Mouse (Mus musculus): ENCODE measurements at regions not wholly inside any gene's neighbourhood (a gene's known extent, or its start where the extent isn't known, plus 50 kb on each side); places are given as distances from the start of the nearest gene placed in this dataset.

DNA sequence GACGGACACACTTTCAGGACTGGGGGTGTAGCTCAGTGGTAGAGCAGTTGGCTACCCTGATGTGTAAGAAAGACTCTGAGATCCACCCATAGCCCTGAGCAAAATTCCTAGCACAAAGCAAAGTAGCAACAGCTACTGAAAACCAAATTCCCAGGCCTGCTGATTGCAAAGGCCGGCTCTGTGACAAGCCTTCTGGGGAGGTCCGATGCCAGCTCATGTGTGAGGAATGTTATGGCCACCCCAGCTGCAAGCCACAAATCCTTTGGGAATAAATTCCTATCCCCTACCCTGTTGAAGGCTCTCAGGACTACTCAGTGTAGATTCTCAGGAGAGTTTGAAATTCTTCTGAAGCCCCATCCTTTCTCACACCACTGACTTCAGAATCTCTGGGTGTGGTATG is 186.7 kb upstream of the Bcor start:
- no peak for TF ChIP-seq CTCF (IDR thresholded peaks at IDR 0.05; ENCODE audit: borderline replicate concordance, control insufficient read depth, extremely low read depth, insufficient read depth, low read length, poor library complexity)
- TF ChIP-seq POLR2A (IDR thresholded peaks at IDR 0.05; ENCODE audit: control insufficient read depth, extremely low read depth, insufficient read depth, low read length, poor library complexity) = no peak
- H3K36me3 ChIP-seq (ENCODE audit: control insufficient read depth, insufficient read depth, low read length) = no peaks in the 10 kb centered on the region
- WGBS = 94% methylated on average over 3 of the region's 3 CpGs

GRCm38 (mm10) chrX:12348117-12348516 is 188.0 kb upstream of the Bcor start:
- TF ChIP-seq CTCF (IDR thresholded peaks at IDR 0.05; ENCODE audit: borderline replicate concordance, control insufficient read depth, extremely low read depth, insufficient read depth, low read length, poor library complexity) (no peak), POLR2A (IDR thresholded peaks at IDR 0.05; ENCODE audit: control insufficient read depth, extremely low read depth, insufficient read depth, low read length, poor library complexity) (no peak)
- 92% methylated on average over 8 of the region's 8 CpGs for WGBS
- no peaks in the 10 kb centered on the region for H3K4me1 ChIP-seq (replicated peaks; ENCODE audit: control insufficient read depth, insufficient read depth, low read length)
- no peaks in the 10 kb centered on the region for H3K27me3 ChIP-seq (ENCODE audit: control insufficient read depth, insufficient read depth, low read length)
- H3K27ac ChIP-seq (ENCODE audit: control insufficient read depth, insufficient read depth, low read length) = no peak overlapping the region
- H3K4me3 ChIP-seq (ENCODE audit: control insufficient read depth, insufficient read depth, low read length) = no peak overlapping the region
- H3K36me3 ChIP-seq (ENCODE audit: control insufficient read depth, insufficient read depth, low read length) = no peaks in the 10 kb centered on the region
- DNase-seq = peak; percentile 17

More for the DNA sequence above, 186.7 kb upstream of the Bcor start:
- DNase-seq = no peak
- no peaks in the 10 kb centered on the region for H3K27me3 ChIP-seq (ENCODE audit: control insufficient read depth, insufficient read depth, low read length)
- no peak overlapping the region for H3K27ac ChIP-seq (ENCODE audit: control insufficient read depth, insufficient read depth, low read length)
- no peaks in the 10 kb centered on the region for H3K4me1 ChIP-seq (replicated peaks; ENCODE audit: control insufficient read depth, insufficient read depth, low read length)
- H3K4me3 ChIP-seq (ENCODE audit: control insufficient read depth, insufficient read depth, low read length) = no peak overlapping the region

GRCm38 (mm10) chrX:12354875-12355274 is 194.7 kb upstream of the Bcor start:
- H3K4me1 ChIP-seq (replicated peaks; ENCODE audit: control insufficient read depth, insufficient read depth, low read length) = no peaks in the 10 kb centered on the region
- DNase-seq = no peak
- H3K36me3 ChIP-seq (ENCODE audit: control insufficient read depth, insufficient read depth, low read length) = no peaks in the 10 kb centered on the region
- TF ChIP-seq POLR2A (IDR thresholded peaks at IDR 0.05; ENCODE audit: control insufficient read depth, extremely low read depth, insufficient read depth, low read length, poor library complexity) (no peak), CTCF (IDR thresholded peaks at IDR 0.05; ENCODE audit: borderline replicate concordance, control insufficient read depth, extremely low read depth, insufficient read depth, low read length, poor library complexity) (no peak)
- H3K4me3 ChIP-seq (ENCODE audit: control insufficient read depth, insufficient read depth, low read length) = no peak overlapping the region
- no peaks in the 10 kb centered on the region for H3K27me3 ChIP-seq (ENCODE audit: control insufficient read depth, insufficient read depth, low read length)
- 97% methylated on average over 2 of the region's 2 CpGs for WGBS
- no peak overlapping the region for H3K27ac ChIP-seq (ENCODE audit: control insufficient read depth, insufficient read depth, low read length)

GRCm38 (mm10) chrX:12358026-12358425 is 197.9 kb upstream of the Bcor start:
- no peaks in the 10 kb centered on the region for H3K36me3 ChIP-seq (ENCODE audit: control insufficient read depth, insufficient read depth, low read length)
- 89% methylated on average over 1 of the region's 1 CpGs for WGBS
- no peak overlapping the region for H3K4me3 ChIP-seq (ENCODE audit: control insufficient read depth, insufficient read depth, low read length)
- H3K27me3 ChIP-seq (ENCODE audit: control insufficient read depth, insufficient read depth, low read length) = no peaks in the 10 kb centered on the region
- DNase-seq = no peak
- TF ChIP-seq POLR2A (IDR thresholded peaks at IDR 0.05; ENCODE audit: control insufficient read depth, extremely low read depth, insufficient read depth, low read length, poor library complexity) (no peak), CTCF (IDR thresholded peaks at IDR 0.05; ENCODE audit: borderline replicate concordance, control insufficient read depth, extremely low read depth, insufficient read depth, low read length, poor library complexity) (no peak)
- H3K27ac ChIP-seq (ENCODE audit: control insufficient read depth, insufficient read depth, low read length) = no peak overlapping the region
- no peaks in the 10 kb centered on the region for H3K4me1 ChIP-seq (replicated peaks; ENCODE audit: control insufficient read depth, insufficient read depth, low read length)

- H3K27me3 ChIP-seq (ENCODE audit: control insufficient read depth, insufficient read depth, low read length) = no peaks in the 10 kb centered on the region
- no peaks in the 10 kb centered on the region for H3K36me3 ChIP-seq (ENCODE audit: control insufficient read depth, insufficient read depth, low read length)
- no peak overlapping the region for H3K4me3 ChIP-seq (ENCODE audit: control insufficient read depth, insufficient read depth, low read length)
- WGBS = 88% methylated on average over 12 of the region's 12 CpGs
- H3K27ac ChIP-seq (ENCODE audit: control insufficient read depth, insufficient read depth, low read length) = no peak overlapping the region
- TF ChIP-seq POLR2A (IDR thresholded peaks at IDR 0.05; ENCODE audit: control insufficient read depth, extremely low read depth, insufficient read depth, low read length, poor library complexity) (no peak), CTCF (IDR thresholded peaks at IDR 0.05; ENCODE audit: borderline replicate concordance, control insufficient read depth, extremely low read depth, insufficient read depth, low read length, poor library complexity) (no peak)
- no peak for DNase-seq
- H3K4me1 ChIP-seq (replicated peaks; ENCODE audit: control insufficient read depth, insufficient read depth, low read length) = no peaks in the 10 kb centered on the region
Measured at GRCm38 (mm10) chrX:12365582-12366323, 205.6 kb upstream of the Bcor start.

GRCm38 (mm10) chrX:12366801-12367200 is 206.6 kb upstream of the Bcor start:
- no peak for DNase-seq
- 96% methylated on average over 6 of the region's 6 CpGs for WGBS
- no peak overlapping the region for H3K27ac ChIP-seq (ENCODE audit: control insufficient read depth, insufficient read depth, low read length)

More at GRCm38 (mm10) chrX:12366801-12367200, 206.6 kb upstream of the Bcor start:
- no peak for TF ChIP-seq POLR2A (IDR thresholded peaks at IDR 0.05; ENCODE audit: control insufficient read depth, extremely low read depth, insufficient read depth, low read length, poor library complexity)
- TF ChIP-seq CTCF (IDR thresholded peaks at IDR 0.05; ENCODE audit: borderline replicate concordance, control insufficient read depth, extremely low read depth, insufficient read depth, low read length, poor library complexity) = no peak
- Histone ChIP-seq H3K4me3 (ENCODE audit: control insufficient read depth, insufficient read depth, low read length) (no peak overlapping the region), H3K4me1 (replicated peaks; ENCODE audit: control insufficient read depth, insufficient read depth, low read length) (no peaks in the 10 kb centered on the region), H3K36me3 (ENCODE audit: control insufficient read depth, insufficient read depth, low read length) (no peaks in the 10 kb centered on the region), H3K27me3 (ENCODE audit: control insufficient read depth, insufficient read depth, low read length) (no peaks in the 10 kb centered on the region)

Measured in thymus, adult 2 months (tissue).